Mouse (Mus musculus) megakaryocyte progenitor cell, adult 5-6 weeks (primary cell): Measurements from ENCODE around the gene Ptprd. TPM values are rescaled to one million over a fixed set of nuclear protein-coding genes. Genes with fewer than 3 reads are reported as not detected.

Experiments used
- ATAC-seq: replicated peaks from 2 replicates; pipeline ENCODE4 v1.8.0; 2016; ENCODE audit warnings: mild to moderate bottlenecking, moderate TSS enrichment, inconsistent platforms; ENCODE audit not compliant: poor library complexity
- total RNA-seq, 2 experiments: library from RNA; stranded (forward) in 1 of 2; stranded (reverse) in 1 of 2; fragments of 157-497, 149-512 nt in 1 of 2; fragments of 200-1000 nt in 1 of 2; gene quantifications; 2 replicates each; pipeline versions ENCODE4 v1.2.3 to v1.2.4; 2015 to 2017

Ptprd gene
- total RNA-seq, 2 experiments from 2014 or later, result not detected

DNA sequence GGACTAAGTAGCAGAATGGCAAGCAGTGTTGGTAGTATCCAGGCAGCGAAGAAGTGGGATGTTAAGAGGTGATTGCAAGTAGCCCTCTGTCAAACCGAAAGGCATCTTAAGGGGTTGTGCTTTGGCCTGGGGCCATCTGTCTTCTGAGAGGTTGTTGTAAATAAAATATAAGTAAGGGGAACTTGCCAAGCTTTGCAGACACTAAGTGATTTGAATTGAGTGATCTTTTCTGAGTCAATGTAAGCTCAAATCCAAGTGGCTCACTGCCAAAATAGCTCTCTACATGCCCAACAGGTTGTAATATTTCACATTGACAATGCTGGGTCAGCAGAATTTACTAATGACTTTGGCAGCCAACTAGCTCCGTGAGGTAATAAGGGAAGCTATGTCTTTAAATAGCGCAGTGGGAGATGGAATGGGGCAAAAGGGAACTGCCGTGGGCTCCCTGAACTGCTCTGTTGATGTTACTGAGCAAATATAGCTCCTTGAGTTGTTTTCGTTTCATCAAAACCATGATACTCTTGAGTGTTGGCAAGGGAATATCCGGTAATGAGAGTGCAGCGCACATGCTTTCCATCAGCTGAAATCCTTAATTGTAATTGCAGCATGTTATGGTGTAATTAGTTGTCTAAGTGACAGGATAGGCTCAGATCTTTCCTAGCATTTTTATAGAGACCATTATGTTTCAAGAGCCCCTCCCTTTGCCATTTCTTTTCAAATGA, 952.4 kb downstream of the Ptprd start:
- no peak for ATAC-seq

DNA sequence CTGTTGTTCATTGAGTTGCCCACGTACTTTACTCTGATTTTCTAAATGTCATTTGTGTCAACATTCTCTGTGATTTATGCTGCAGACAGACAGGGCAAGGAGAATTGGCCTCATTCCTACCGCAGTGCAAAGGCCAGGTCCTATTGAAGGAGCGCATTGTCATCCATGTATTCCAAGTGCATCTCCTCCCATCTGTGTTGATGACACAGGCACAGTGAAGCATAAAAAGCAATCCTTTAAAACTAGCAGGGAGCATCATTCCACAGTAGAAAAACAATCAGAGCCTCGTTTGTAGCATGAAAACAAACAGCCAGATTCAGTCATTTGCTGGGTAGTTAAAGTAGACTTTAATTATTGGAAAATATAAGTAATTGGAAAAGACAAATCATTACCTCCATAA, 960.6 kb downstream of the Ptprd start:
- ATAC-seq, result no peak

DNA sequence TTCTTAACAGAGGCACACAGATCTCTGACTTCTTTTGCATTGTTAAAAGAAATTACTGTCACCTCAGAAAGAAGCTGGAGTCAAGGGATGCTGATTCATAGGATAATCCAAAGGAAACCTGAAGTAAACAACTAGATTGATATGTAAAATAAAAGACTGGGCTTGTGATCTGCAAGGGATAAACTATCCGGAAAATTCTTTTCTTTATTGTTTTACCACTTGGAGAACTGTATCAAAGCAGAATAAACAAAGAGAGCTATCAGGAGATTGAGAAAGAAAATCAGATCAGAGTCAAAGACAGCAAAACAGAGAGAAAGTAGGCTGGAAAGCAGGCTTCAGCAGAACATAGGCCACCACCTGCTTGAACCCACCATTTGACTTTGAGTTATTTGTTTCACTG, 962.0 kb downstream of the Ptprd start:
- no peak for ATAC-seq

DNA sequence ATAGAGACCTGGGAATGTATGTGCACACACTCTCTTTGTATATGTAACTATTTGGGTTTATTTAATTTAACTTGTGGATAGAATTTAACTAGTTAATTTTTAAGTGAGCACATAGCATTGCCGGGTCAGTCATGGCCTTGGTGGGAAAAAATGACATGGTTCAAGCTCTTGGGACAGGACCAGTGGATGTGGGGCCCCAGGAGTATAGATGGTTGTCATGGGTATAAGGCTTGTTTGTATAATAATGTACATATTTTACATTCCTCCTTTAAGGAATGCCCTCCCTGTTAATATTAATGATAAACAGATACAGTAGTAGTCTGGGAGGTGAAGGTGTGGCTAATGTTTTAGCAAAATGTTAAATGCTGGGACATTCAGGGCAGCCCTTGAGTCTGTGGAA, 962.8 kb downstream of the Ptprd start:
- ATAC-seq, result no peak

DNA sequence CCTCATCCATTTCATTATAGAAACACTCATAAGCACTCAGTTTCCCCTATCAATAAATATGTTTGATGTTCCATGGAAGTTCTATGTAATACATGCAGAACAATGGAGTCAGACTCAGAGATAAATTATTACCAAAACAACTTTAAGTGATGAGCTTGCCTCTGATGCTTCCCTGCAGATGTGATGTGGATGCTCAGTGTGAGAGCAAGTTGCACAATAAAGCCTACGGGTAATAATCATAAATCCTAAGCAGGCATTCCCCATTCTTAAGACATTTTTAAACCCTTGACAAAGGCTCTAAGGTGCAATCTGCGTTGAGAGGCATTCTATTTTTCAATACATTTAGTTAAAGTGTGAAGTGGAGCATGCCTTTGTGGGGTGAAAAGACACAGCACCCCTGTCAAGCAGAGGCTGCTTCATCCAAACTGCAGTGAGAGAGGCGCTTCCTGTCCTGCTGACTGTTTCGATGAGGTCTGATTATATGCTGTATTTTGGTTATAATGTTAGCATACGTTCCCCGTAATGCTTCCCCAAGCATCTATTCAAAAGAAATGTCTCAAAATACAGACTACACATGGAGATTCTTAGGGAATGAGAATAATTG, 969.8 kb downstream of the Ptprd start:
- ATAC-seq, result no peak

DNA sequence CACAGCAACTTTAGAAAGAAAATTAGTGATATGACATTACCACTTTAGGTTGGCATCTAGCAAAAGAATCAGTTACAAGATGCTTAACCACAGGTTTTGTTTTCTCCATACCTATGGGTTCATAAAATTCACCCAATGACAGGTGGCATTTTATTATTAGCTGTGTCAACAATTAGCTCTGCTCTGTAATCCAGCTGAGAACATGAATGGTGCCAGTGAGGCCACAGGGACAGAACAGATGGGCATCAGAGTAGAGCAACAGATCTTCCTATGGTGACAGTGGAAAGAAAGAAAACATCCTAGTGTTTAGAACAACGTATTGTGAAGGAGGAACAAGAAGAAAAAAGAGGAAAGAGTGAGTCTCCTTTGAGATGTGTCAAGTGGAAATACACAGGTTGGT, 973.6 kb downstream of the Ptprd start:
- ATAC-seq, result no peak

DNA sequence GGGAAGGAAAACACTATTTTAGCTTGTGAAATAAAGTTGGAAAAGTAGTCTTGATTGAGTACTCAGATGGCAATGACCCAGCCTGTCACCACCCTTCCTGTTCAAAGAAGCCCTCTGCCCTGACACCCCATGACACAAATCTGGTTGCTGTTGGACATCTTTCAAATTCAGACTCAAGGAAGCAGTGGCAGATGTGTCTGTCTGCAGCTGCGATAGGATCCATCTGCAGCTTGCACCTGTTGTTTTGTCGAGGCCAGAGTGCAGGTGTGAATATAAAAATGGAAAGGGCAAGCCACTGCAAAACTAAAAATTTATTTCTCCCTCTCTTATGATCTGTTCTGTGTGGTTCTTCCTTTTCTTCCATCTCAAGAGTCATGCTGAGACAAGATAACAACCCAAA, 978.5 kb downstream of the Ptprd start:
- no peak for ATAC-seq

DNA sequence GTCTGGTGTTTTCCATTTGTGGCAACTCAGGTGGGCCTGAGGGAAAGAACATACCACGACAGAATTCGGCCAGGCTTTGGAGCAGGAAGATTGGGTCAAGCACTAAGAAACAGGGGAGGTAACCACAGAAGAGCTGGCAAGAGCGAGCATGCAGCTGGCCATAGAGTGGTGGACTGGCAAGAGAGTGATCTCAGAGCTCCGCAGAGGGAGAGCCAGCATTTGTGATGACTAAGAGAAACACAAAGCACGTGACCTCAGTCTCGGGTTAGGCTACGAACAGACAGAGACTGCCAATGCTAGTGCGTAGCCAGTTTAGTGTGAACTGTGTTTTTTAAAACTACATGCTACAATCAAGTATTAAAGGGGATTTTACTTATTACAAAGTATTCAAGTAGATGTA, 1042.9 kb downstream of the Ptprd start:
- ATAC-seq, result no peak

DNA sequence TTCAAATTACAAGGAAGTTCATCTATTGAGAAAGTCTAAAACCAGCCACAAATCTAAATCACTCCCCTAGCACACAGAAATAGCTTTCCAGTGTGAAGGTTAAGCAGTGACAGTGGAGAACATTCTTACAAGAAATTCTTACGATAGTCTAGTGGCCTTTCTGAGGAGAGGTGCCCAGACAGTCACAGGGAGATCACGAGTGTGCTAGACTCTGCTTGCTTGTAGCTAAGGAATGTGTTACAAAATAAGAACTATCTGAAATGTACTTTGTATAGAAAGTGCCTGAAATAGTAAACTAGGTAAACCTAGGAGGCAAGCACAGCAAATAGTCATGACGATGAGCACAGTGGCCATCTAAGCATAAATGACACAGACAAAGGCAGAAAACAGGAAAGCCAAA, 1054.2 kb downstream of the Ptprd start:
- no peak for ATAC-seq

DNA sequence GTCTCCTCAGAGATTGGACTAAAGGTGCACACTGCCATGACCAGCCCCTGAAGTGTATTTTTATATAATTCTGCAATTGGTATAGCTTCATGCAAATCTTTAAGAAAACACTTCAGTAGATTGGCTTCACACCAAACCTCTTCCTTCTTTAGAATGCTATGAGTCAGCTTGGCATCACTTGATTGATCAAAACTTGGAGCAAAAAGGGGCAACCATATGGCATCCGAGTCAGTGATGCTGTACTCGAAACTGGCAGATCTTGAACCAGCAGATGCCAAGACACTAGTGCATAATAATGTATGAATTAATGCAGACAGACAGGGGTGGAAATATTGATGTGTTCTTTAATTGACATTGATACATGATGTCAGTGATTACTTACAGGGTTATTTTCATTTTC, 1056.2 kb downstream of the Ptprd start:
- ATAC-seq, result no peak

DNA sequence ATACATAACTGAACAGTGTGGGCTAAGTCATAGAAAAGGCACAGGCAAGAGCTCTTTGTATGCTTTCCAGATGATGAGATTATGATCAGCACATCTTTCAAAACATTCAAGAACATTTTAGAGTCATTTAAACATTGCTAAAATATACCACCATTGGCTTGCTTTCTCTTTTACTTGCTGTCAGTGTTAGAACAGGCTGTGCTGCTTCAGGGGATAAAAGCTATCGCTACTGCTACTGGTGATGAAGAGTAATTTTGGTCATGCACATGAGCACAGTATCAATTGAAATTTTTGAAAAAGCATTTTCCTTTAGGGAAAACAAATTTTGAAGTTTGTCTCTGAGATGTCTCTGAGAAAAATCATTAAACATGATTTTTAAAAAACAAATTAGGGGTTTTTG, 1056.7 kb downstream of the Ptprd start:
- ATAC-seq, result no peak

DNA sequence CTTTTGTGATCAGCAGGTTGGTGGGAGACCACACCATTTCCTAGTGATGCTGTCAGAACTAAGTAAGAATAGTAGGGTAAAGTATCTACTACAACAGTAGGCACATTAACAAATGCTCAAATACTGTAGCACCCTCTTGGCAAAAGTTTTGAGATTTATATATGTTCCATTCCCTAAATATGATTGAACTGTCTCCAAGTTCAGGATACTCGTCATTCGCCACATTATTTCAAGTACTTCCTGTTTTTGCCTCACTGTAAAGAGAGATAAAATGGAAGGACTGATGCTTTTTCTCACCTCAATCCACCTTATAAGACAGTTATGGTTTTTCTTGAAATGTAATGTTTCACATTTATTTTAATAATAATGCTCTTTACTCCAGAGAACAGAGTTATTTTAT, 1086.9 kb downstream of the Ptprd start:
- peak; percentile 29; the same call in 1 of the 2 replicates for ATAC-seq

DNA sequence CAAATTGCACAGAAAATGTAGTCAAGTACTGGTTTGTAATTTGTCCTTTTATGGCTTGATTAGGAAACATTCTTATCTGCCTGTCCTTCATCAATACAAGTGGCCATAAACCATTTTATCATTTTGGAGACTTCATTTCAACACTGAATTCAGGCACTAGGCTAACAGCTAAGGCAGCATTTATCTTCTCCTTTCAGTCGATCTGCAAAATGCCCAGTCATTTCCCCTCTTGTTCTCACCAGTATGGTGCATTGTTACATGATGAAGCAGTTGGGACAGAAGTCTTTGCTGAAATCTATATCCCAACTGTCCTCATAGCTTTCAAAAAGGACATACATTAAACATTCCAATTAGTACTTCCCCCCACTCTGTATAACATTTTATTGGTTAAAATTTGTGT, 1100.9 kb downstream of the Ptprd start:
- peak; percentile 58 for ATAC-seq

DNA sequence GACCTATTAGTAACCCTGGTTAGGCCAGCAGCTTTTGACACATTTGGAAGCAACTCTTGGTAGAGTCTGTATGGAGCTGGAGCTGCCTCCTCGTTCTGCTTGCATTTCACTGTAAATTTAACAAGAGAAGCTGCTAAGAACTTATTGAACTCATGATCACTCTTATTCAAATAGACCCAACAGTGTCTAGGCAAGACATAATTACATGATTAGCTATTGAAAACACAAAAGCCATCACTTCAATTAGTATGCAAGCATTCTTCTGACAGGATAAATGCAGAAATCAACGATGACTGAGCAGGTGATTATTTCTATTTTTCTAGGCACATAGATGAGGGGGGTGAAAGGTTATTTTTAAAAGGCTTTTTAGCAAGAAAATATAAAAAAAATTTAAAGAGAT, 1104.5 kb downstream of the Ptprd start:
- ATAC-seq, result no peak

DNA sequence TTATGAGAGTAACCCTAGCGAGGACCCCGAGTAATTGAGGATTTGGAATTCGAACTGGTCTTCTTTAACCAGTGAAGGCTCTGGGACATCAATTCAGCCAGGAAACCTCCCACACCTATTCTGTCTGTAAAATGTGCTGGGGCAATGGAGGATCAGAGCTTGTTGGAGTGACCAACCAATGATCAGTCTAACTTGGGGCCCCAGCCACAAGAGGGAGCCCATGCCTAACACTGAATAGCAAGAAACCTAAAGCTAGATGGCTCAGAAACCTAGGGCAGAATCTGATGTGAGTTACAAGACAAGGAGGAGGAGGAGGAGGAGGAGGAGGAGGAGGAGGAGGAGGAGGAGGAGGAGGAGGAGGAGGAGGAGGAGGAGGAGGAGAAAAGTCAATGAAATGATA, 1128.6 kb downstream of the Ptprd start:
- peak; percentile 80 for ATAC-seq

DNA sequence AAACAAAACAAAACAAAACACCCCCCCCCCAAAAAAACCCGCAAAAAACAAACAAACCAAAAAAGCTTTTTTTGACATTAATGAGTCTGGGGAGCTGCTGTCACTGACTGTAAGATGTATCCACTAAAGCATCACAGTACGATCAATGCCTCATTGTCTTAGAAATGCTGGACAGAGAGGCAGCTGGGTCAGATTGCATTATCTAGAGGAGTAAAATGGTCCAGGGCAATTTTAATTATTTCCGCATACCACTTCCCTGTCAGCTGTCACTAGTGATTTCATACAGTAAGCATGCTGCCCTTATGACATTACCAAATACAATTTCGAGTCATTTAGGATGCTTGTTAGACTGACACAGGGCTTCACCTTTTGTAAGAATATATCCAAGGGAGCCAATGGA, 1134.2 kb downstream of the Ptprd start:
- ATAC-seq, result no peak

DNA sequence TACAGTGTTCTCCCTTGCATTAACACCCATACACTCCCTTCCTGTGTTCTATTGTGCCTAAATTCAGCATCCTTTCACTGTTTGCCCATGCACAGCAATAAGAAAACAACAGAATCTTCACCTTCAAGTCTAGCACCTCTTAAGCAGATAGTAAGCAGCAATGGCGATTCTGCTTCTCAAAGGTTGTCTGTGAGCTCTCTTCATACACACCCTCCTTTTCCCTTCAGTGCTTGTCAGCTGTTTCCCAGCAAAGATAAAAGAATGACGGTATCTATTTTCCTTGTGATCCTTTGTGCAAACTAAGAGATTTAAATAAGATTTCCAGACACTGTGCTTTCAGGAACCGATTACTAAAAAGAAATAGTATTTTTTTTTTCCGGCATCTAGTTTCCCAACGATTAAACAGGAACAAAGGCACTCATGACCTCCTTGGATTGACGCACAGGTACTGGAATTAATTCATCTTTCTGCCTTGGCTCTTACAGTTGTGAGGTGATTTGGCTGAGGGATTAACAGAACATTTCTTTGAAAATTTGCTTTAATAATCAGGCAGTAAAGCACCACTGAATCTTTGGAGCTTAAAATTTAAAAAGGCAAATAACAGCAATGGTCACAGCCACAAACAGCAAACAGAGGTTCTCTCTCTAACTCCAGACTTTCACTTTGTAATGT, 1161.1 kb downstream of the Ptprd start:
- ATAC-seq, result no peak

DNA sequence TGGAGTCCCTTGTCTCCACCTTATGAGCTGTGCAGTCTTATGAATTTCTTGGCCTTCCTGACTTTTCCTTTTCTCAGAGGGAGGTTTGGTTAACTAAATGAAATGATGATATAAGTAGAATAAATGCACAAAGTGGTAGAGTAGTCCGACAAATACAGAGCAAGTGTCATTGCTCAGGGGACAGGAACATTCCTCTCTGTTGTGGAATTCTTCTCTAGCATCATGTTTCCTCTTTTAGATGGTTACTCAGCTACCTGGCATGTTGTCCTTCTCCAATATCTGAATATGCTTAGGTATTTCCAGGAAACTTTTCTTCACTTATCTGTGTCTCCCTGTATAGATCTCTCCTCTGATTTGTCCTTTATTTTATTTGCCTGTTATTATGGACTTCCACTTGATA, 1207.3 kb downstream of the Ptprd start:
- ATAC-seq, result no peak

DNA sequence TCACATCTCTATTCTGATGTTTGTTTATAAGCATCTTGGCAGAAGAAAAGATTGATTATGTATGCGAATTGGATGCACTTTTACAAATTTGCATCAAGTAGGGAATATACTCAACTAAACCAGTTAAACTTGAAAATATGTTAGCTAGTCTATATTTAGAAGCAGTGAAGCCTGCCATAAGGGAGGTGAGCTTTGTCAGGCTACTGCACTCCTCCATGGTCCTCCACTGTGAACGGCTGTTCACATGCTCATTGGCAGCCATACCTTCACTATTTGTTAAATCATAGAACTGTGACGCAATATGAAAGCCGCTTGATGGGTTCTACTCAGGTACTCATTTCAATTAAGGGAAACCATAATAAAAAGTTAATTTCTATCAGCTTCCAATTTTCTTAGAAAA, 1215.6 kb downstream of the Ptprd start:
- no peak for ATAC-seq

DNA sequence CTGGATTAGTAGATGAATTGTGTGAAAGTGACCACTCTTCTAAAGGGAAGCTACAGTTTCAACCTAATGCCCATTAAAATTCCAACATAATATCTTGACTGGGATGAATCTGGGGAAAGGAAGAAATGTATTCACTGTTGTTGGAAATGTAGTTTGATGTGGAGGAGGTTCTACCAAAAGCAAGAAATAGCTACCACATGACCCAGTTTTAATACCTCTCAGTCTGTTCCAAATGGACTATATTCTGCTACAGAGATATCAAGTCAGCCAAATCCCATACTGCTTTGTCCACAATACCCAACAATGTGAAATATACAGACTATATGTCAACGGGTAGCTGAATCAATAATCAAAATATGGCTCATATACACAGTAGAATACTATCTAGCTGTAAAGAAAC, 1221.8 kb downstream of the Ptprd start:
- no peak for ATAC-seq

DNA sequence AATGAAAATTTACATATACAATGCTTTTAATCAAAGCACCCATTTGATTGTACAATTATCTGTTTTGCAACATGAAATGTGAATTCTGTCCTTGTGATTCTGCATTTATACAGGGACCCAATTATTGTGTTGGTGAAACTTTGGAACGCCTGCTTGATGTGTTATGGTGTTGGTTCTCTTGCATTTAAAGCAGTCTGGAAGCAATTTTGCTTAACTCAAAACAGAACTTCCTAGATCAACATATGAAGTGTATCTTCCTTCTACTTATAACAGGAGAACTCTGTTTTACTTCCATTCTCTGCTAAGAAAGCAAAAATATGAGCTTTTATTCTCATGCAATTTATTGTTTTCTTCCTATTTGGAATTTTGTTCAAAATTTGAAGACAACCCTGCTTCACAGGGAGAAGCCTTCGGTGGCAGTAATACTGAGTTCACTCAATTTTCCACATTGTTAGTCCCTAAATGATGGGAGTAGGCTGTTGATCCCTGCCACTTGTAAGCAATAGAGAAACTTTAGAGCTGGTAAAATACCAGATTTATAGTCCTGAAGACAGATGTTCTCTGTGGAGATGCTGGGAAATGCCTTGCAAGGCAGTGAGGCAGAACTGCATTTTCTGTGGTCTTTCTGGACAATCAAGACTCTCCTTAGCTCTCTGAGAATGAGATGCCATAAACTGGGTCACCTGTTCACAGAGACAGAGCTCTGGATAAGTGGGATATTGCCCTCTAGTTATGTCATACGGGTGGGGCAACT, 1234.5 kb downstream of the Ptprd start:
- no peak for ATAC-seq

DNA sequence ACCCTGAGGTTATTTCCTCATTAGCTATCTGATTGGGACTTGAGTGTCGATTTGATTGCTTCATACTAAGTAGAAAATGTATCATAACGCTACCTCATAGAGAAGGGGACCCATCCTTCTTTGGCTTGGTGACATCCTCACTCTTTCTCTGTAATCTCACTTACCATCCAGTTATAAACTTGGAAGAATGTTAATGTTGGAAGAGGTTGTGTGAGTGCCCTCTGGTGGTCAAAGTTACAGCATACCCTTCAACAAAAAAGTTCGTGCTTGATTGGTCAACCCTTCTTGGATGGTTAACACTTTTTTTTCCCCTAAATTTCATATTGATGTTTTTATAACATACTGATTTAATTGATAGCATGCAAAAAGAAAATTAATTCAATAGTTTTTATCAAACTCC, 1263.5 kb downstream of the Ptprd start:
- no peak for ATAC-seq
